Comparison of ENCODE assay signal across 29 mouse cellular contexts in the genomic region with DNA sequence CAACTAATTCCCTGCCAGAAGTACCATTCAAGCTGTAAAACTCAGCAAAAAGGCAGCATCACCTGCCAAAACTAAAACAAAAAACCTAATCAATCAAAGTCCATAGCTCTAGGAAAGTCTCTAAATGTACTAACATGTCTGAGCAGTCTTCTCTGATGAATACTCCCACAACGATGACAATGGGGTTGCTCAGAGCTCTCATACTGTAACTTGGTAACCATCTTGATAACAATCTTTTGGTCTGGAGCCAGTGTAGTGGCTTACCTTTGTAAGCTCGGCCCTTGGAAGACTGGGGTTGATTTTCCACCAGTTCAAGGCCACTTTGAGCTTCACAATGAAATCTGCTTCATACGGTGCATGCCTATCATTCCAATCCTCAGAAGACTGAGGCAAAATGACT. TPM values are rescaled to one million over a fixed set of nuclear protein-coding genes. Genes with fewer than 3 reads are reported as not detected.
A peak's percentile ranks its signal among the peaks of the same experiment; 100 is the strongest.
DNase-seq lines count a peak whose midpoint lies in the region; ATAC-seq lines count a peak whose summit lies in the region.
"Had no signal": no experiment of that assay in that cellular context is flagged by ENCODE, and none has a peak within 500 bp of the region (broad histone marks: within the 10 kb centered on the region; RNA-seq: fewer than 3 reads in every experiment).

No protein-coding gene starts in this region.

- no peak overlapping the region for H3K4me2 ChIP-seq in embryonic facial prominence, embryonic 14.5 days (ENCODE audit: low read depth, low read length)
- H3K4me2 ChIP-seq: embryonic facial prominence, embryonic 12.5 days; embryonic facial prominence, embryonic 15.5 days; forebrain, embryonic 12.5 days had no signal

- no peaks in the 10 kb centered on the region for H3K4me1 ChIP-seq in embryonic facial prominence, embryonic 14.5 days (ENCODE audit: control insufficient read depth, insufficient read depth, low read length)
- no peaks in the 10 kb centered on the region for H3K4me1 ChIP-seq in embryonic facial prominence, embryonic 10.5 days
- H3K4me1 ChIP-seq: embryonic facial prominence, embryonic 12.5 days; embryonic facial prominence, embryonic 15.5 days; forebrain, embryonic 10.5 days; forebrain, embryonic 12.5 days had no signal

- H3K27ac ChIP-seq in embryonic facial prominence, embryonic 14.5 days (replicated peaks; ENCODE audit: low read depth, low read length), result no peak overlapping the region
- no peak overlapping the region for H3K27ac ChIP-seq in embryonic facial prominence, embryonic 10.5 days (replicated peaks)
- H3K27ac ChIP-seq: embryonic facial prominence, embryonic 12.5 days; embryonic facial prominence, embryonic 15.5 days; forebrain, embryonic 10.5 days; forebrain, embryonic 12.5 days had no signal

- no peaks in the 10 kb centered on the region for H3K27me3 ChIP-seq in embryonic facial prominence, embryonic 14.5 days (replicated peaks; ENCODE audit: control insufficient read depth, insufficient read depth, low read length)
- no peaks in the 10 kb centered on the region for H3K27me3 ChIP-seq in embryonic facial prominence, embryonic 10.5 days (replicated peaks; ENCODE audit: low read depth, poor library complexity, severe bottlenecking)
- H3K27me3 ChIP-seq: embryonic facial prominence, embryonic 12.5 days; embryonic facial prominence, embryonic 15.5 days; forebrain, embryonic 12.5 days had no signal

- no peak overlapping the region for H3K4me3 ChIP-seq in embryonic facial prominence, embryonic 14.5 days (ENCODE audit: low read depth, low read length)
- no peak overlapping the region for H3K4me3 ChIP-seq in embryonic facial prominence, embryonic 10.5 days
- H3K4me3 ChIP-seq: embryonic facial prominence, embryonic 12.5 days; embryonic facial prominence, embryonic 15.5 days; erythroblast, embryonic 14.5 days; forebrain, embryonic 10.5 days; forebrain, embryonic 12.5 days had no signal

- DNase-seq in embryonic facial prominence, embryonic 14.5 days (ENCODE audit: low spot score), result peak; percentile 27
- DNase-seq in embryonic facial prominence, embryonic 10.5 days (ENCODE audit: low spot score), result no peak
- peak; percentile 98 for DNase-seq in fat pad, adult 2 months (ENCODE audit: extremely low read depth, low read depth, low spot score)
- DNase-seq in gonadal fat pad, adult 2 months (ENCODE audit: low read depth), result peak; percentile 91
- no peak for DNase-seq in retina, embryonic 14.5 days (ENCODE audit: low spot score)
- DNase-seq in adrenal gland, postnatal 25 days, result no peak
- DNase-seq: adrenal gland, adult 8-10 months; adrenal gland, postnatal 14 days; cerebellum, adult 11-12 months; cerebellum, adult 8-10 months; cerebellum, adult 9-11 months; cerebellum, postnatal 14 days; cerebellum, postnatal 36 days; embryo, embryonic 11 days had no signal

- H3K36me3 ChIP-seq in embryonic facial prominence, embryonic 14.5 days (ENCODE audit: control insufficient read depth, insufficient read depth, low read length), result no peaks in the 10 kb centered on the region
- H3K36me3 ChIP-seq in embryonic facial prominence, embryonic 10.5 days (replicated peaks), result no peaks in the 10 kb centered on the region
- H3K36me3 ChIP-seq: embryonic facial prominence, embryonic 12.5 days; embryonic facial prominence, embryonic 15.5 days; forebrain, embryonic 10.5 days; forebrain, embryonic 12.5 days had no signal

- WGBS in embryonic facial prominence, embryonic 14.5 days, result 48% methylated on average over 3 of the region's 3 CpGs
- 80% methylated on average over 3 of the region's 3 CpGs for WGBS in embryonic facial prominence, embryonic 10.5 days

- H3K9me3 ChIP-seq in embryonic facial prominence, embryonic 14.5 days (ENCODE audit: control insufficient read depth, low read length), result no peaks in the 10 kb centered on the region
- H3K9me3 ChIP-seq in embryonic facial prominence, embryonic 10.5 days, result no peaks in the 10 kb centered on the region
- H3K9me3 ChIP-seq: embryonic facial prominence, embryonic 12.5 days; embryonic facial prominence, embryonic 15.5 days; forebrain, embryonic 10.5 days; forebrain, embryonic 12.5 days had no signal

- no peak for ATAC-seq in embryonic facial prominence, embryonic 14.5 days (ENCODE audit: low read depth)
- ATAC-seq: activated CD4-positive, CD25-positive, alpha-beta regulatory T cell, adult 4 months; forebrain, embryonic 14.5 days; forebrain, embryonic 16.5 days had no signal

- no peak overlapping the region for H3K9ac ChIP-seq in embryonic facial prominence, embryonic 14.5 days (ENCODE audit: low read depth, low read length)
- H3K9ac ChIP-seq: embryonic facial prominence, embryonic 12.5 days; embryonic facial prominence, embryonic 15.5 days; forebrain, embryonic 12.5 days had no signal

RNA-seq across cellular contexts. Expression of a gene that starts 33.0 kb away (rescaled TPM):
- polyA plus RNA-seq in embryonic facial prominence, embryonic 14.5 days (2014; fragmentation: Nextera tagmentation; extraction: Ambion mirVana), result not detected in 2 replicates
- polyA plus RNA-seq in embryonic facial prominence, embryonic 10.5 days (2016; fragmentation: Nextera tagmentation; extraction: Ambion mirVana), result not detected in 2 replicates
- not detected in 2 replicates for polyA plus RNA-seq in gonadal fat pad, adult 2 months (2012; rRNA removed)
- total RNA-seq in adrenal gland, postnatal 25 days (2021), result not detected in 2 replicates
- total RNA-seq: adrenal gland, adult 18-20 months; adrenal gland, adult 8-10 months; adrenal gland, postnatal 14 days; adrenal gland, postnatal 4 days; common myeloid progenitor, adult 5-6 weeks; MEL had no signal
- polyA plus RNA-seq: activated CD4-positive, CD25-positive, alpha-beta regulatory T cell, adult 4 months; brain, embryonic 14.5 days; C2C12; embryonic facial prominence, embryonic 12.5 days; embryonic facial prominence, embryonic 15.5 days; erythroblast, embryonic 14.5 days; forebrain, embryonic 10.5 days; forebrain, embryonic 12.5 days; forebrain, embryonic 14.5 days; forebrain, embryonic 16.5 days; frontal cortex, adult 2 months had no signal

Comparison
In these comparisons a context has a peak if more than half of its experiments do, and no peak if none do; other contexts are left out.
1. DNase-seq: peak in embryonic facial prominence, embryonic 14.5 days (single experiment), fat pad, adult 2 months (single experiment) and gonadal fat pad, adult 2 months (single experiment); none in embryonic facial prominence, embryonic 10.5 days (single experiment), retina, embryonic 14.5 days (single experiment) and adrenal gland, postnatal 25 days (single experiment).